Mouse (Mus musculus) megakaryocyte-erythroid progenitor cell, adult 5 weeks (primary cell): ENCODE results near the gene Higd2a. TPM values are rescaled to one million over a fixed set of nuclear protein-coding genes. Genes with fewer than 3 reads are reported as not detected.

ENCODE experiments used
- polyA plus RNA-seq: library from polyadenylated mRNA; stranded (reverse); fragments of >175 nt; gene quantifications from 2 replicates; pipeline ENCODE4 v1.2.3, GENCODE M21; 2012

The Higd2a gene
- 57.0 and 57.7 TPM in 2 replicates for polyA plus RNA-seq

GRCm38 (mm10) chr13:54589996-54590951 is at the start of gene Higd2a, which contains the start of gene Nop16:
TSS of gene Higd2a (plus strand) at chr13:54590207.
TSS of gene Nop16 (minus strand) at chr13:54590090.

DNA sequence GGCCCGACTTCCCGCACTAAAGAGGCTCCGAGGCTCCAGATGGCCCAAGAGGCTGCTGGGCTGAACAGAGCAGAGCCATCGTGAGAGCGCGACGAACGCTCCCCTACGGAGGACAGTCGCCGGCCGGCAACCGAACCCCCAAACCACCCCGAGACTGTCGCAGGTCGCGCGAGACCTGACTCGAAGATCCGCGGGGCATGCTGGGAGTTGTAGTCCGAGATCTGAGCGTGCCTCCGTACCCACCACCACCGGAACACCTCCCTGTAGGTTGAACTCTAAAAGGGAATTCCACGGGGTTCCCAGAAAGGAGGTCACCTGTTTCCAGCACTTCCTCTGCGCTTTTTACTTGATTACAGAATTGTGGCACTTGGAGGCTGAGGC is 24.8 kb upstream of the Higd2a start, which contains the start of gene 4833439L19Rik:
TSS of gene 4833439L19Rik (minus strand) at position 235 of the 381 bp plus-strand sequence.

DNA sequence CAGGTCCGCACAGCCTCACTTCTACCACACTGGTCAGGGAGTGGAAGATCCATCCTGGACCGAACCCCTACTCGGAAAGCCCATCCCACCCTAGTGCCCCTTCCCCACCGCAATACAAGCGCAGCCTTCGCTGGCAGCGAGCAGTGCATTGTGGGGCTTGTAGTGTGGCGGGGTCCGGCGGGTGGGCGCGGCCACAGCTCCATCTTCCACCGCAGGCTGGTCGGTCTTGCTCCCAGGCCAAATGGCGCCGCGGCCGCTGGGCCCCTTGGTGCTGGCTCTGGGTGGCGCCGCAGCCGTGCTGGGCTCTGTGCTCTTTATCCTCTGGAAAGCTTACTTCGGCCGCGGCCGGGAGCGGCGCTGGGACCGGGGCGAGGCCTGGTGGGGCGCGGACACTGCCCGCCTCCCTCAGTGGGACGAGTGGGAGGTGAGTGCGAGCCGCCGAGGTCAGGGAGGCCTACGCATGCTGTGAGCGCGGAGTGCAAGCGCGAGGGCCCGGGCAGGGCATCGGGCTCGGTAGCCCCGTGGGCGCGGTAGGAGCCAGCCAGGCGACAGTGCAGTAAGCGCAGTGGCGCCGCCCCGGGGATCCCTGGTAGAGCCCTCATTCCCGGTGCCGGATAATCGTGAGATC is 15.0 kb upstream of the Higd2a start, which contains the start of gene Arl10:
TSS of gene Arl10 (plus strand) at position 162 of the 628 bp plus-strand sequence.

DNA sequence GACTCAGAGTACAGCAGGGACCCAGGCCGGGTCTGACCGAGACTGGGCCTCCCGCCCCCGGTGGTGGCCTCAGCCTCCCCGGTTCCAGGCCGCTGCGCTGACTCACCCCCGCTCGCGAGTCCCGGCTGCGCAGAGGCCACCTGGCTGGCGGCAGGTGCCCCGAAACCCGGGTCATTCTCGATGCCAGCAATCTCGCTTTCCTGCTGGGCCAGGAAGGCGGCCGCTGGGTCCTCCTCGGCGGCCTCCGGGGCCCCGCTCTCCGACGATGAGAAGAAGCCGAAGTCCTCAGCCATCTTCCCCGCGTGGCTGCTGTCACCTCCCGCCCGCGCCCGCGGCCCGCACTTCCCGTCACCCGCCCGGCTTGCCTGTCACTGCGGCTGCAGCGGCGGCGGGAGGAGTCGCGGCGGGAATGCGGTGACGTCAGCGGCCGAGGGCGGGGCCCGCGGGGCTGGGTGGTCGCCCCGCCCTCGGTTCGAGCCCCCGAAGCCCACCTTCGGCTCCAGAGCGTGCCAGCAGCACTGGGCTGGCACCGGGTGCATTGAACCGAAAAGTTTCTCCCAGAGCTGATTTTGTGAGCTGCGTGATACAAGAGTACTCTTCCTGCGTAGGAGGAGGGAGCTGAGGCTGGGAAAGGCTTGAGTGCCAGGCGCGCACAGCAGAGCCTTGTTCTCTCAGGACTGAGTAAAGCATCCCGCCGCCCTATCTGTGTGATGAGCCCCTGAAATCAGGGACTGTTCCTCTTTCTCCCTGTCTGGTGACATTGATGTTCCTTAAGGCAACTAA is 21.2 kb downstream of the Higd2a start, which contains the start of gene Cltb:
TSS of gene Cltb (minus strand) at position 373 of the 783 bp plus-strand sequence.

GRCm38 (mm10) chr13:54621155-54621932 is 31.3 kb downstream of the Higd2a start, which contains the start of gene Faf2:
TSS of gene Faf2 (plus strand) at chr13:54621784.

Other genes starting within 250 kb of the Higd2a start
- 8.0 and 8.8 TPM in 2 replicates for gene Cplx2, start 218.9 kb upstream of the Higd2a start, polyA plus RNA-seq
- gene Thoc3, start 121.4 kb upstream of the Higd2a start, polyA plus RNA-seq: 110 and 135 TPM in 2 replicates
- 1.2 and 3.5 TPM in 2 replicates for gene Simc1, start 86.4 kb upstream of the Higd2a start, polyA plus RNA-seq
- 31.2 and 34.3 TPM in 2 replicates for gene 4833439L19Rik, start 24.8 kb upstream of the Higd2a start, polyA plus RNA-seq
- gene Arl10, start 15.2 kb upstream of the Higd2a start, polyA plus RNA-seq: 11.3 and 12.8 TPM in 2 replicates
- gene Nop16, start 117 bp upstream of the Higd2a start, polyA plus RNA-seq: 50.1 and 65.2 TPM in 2 replicates
- 43.2 and 64.2 TPM in 2 replicates for gene Cltb, start 21.1 kb downstream of the Higd2a start, polyA plus RNA-seq
- 10.4 and 13.4 TPM in 2 replicates for gene Faf2, start 31.6 kb downstream of the Higd2a start, polyA plus RNA-seq
- gene Rnf44, start 103.7 kb downstream of the Higd2a start, polyA plus RNA-seq: 415 and 551 TPM in 2 replicates
- gene Cdhr2, start 111.3 kb downstream of the Higd2a start, polyA plus RNA-seq: 0.02 TPM in 1 of 2 replicates, not detected in the other
- not detected in 2 replicates for gene Gprin1, start 159.7 kb downstream of the Higd2a start, polyA plus RNA-seq
- gene Sncb, start 176.4 kb downstream of the Higd2a start, polyA plus RNA-seq: not detected in 2 replicates
- gene Eif4e1b, start 193.8 kb downstream of the Higd2a start, polyA plus RNA-seq: not detected in 2 replicates
- 2.0 and 2.8 TPM in 2 replicates for gene Tspan17, start 199.2 kb downstream of the Higd2a start, polyA plus RNA-seq